22 mouse cellular contexts compared by ENCODE assay signal in genomic region chr3:95765534-95765933, GRCm38 (mm10). TPM values are rescaled to one million over a fixed set of nuclear protein-coding genes. Genes with fewer than 3 reads are reported as not detected.
DNase-seq lines count a peak whose midpoint lies in the region; ATAC-seq and TF ChIP-seq lines count a peak whose summit lies in the region.
"Had no signal": no experiment of that assay in that cellular context is flagged by ENCODE, and none has a peak within 500 bp of the region (broad histone marks: within the 10 kb centered on the region; RNA-seq: fewer than 3 reads in every experiment).

No protein-coding gene starts in this region.

- no peaks in the 10 kb centered on the region for H3K9me3 ChIP-seq in heart, embryonic 10.5 days
- H3K9me3 ChIP-seq in lung, postnatal 0 days (ENCODE audit: low read length), result no peaks in the 10 kb centered on the region
- H3K9me3 ChIP-seq in stomach, postnatal 0 days (ENCODE audit: control insufficient read depth, low read length), result no peaks in the 10 kb centered on the region
- H3K9me3 ChIP-seq in neural tube, embryonic 15.5 days (replicated peaks), result no peaks in the 10 kb centered on the region
- H3K9me3 ChIP-seq: embryonic facial prominence, embryonic 13.5 days; forebrain, embryonic 13.5 days; heart, embryonic 12.5 days; hindbrain, embryonic 12.5 days; midbrain, embryonic 13.5 days had no signal

- WGBS in heart, adult 2 months, result 79% methylated on average over 10 of the region's 10 CpGs
- WGBS in heart, embryonic 10.5 days, result 82% methylated on average over 10 of the region's 10 CpGs
- 87% methylated on average over 10 of the region's 10 CpGs for WGBS in lung, postnatal 0 days
- 89% methylated on average over 10 of the region's 10 CpGs for WGBS in bone marrow, adult 2 months
- WGBS in stomach, postnatal 0 days, result 86% methylated on average over 10 of the region's 10 CpGs
- WGBS in neural tube, embryonic 15.5 days, result 94% methylated on average over 10 of the region's 10 CpGs

- H3K79me2 ChIP-seq in heart, adult 2 months (replicated peaks; ENCODE audit: control insufficient read depth, insufficient read depth, low read length), result no peaks in the 10 kb centered on the region

- H3K36me3 ChIP-seq in heart, adult 2 months (ENCODE audit: control insufficient read depth, insufficient read depth, low read length), result no peaks in the 10 kb centered on the region
- peaks cover 56% of the 10 kb centered on the region for H3K36me3 ChIP-seq in heart, embryonic 10.5 days
- peaks cover 7% of the 10 kb centered on the region; the same call in 1 of the 2 replicates for H3K36me3 ChIP-seq in lung, postnatal 0 days (ENCODE audit: insufficient read depth, low read length)
- peaks cover 23% of the 10 kb centered on the region for H3K36me3 ChIP-seq in stomach, postnatal 0 days (ENCODE audit: control insufficient read depth, insufficient read depth, low read length)
- peaks cover 60% of the 10 kb centered on the region for H3K36me3 ChIP-seq in neural tube, embryonic 15.5 days

- H3K4me3 ChIP-seq in heart, adult 2 months, result no peak overlapping the region
- H3K4me3 ChIP-seq in heart, embryonic 10.5 days, result no peak overlapping the region
- H3K4me3 ChIP-seq in lung, postnatal 0 days (ENCODE audit: low read depth, low read length), result no peak overlapping the region
- H3K4me3 ChIP-seq in bone marrow, adult 2 months (replicated peaks; ENCODE audit: control insufficient read depth, low read depth, low read length), result no peak overlapping the region
- no peak overlapping the region for H3K4me3 ChIP-seq in stomach, postnatal 0 days (ENCODE audit: low read depth, low read length)
- H3K4me3 ChIP-seq in neural tube, embryonic 15.5 days (replicated peaks), result no peak overlapping the region
- H3K4me3 ChIP-seq: embryonic facial prominence, embryonic 13.5 days; forebrain, embryonic 13.5 days; heart, embryonic 12.5 days; hindbrain, embryonic 12.5 days; midbrain, embryonic 13.5 days had no signal

- ATAC-seq in lung, postnatal 0 days, result no peak
- 0 out of 2 replicates have a peak, but pooled peaks have one; percentile 19 for ATAC-seq in stomach, postnatal 0 days (ENCODE audit: low FRiP score, low TSS enrichment)
- ATAC-seq in neural tube, embryonic 15.5 days (ENCODE audit: low FRiP score), result no peak
- ATAC-seq: forebrain, embryonic 13.5 days; midbrain, embryonic 13.5 days; Patski had no signal

- TF ChIP-seq POLR2A in heart, adult 2 months (IDR thresholded peaks at IDR 0.05; ENCODE audit: insufficient read depth, low read depth, low read length), result no peak
- no peak for TF ChIP-seq POLR2A in bone marrow, adult 2 months (IDR thresholded peaks at IDR 0.05; ENCODE audit: borderline replicate concordance, control insufficient read depth, low read depth, low read length)

- no peak overlapping the region for H3K4me2 ChIP-seq in lung, postnatal 0 days (replicated peaks; ENCODE audit: low read depth, low read length)
- no peak overlapping the region for H3K4me2 ChIP-seq in stomach, postnatal 0 days (replicated peaks; ENCODE audit: low read depth)
- H3K4me2 ChIP-seq in neural tube, embryonic 15.5 days, result no peak overlapping the region
- H3K4me2 ChIP-seq: embryonic facial prominence, embryonic 13.5 days; forebrain, embryonic 13.5 days; heart, embryonic 12.5 days; hindbrain, embryonic 12.5 days; midbrain, embryonic 13.5 days had no signal

- no peak overlapping the region for H3K9ac ChIP-seq in heart, adult 2 months (ENCODE audit: low read depth, low read length)
- no peak overlapping the region for H3K9ac ChIP-seq in lung, postnatal 0 days (replicated peaks; ENCODE audit: low read depth)
- H3K9ac ChIP-seq in stomach, postnatal 0 days (ENCODE audit: low read length), result no peak overlapping the region
- no peak overlapping the region for H3K9ac ChIP-seq in neural tube, embryonic 15.5 days (replicated peaks)
- H3K9ac ChIP-seq: embryonic facial prominence, embryonic 13.5 days; forebrain, embryonic 13.5 days; heart, embryonic 12.5 days; hindbrain, embryonic 12.5 days; midbrain, embryonic 13.5 days had no signal

- peak; percentile 25 for TF ChIP-seq CTCF in heart, adult 2 months (IDR thresholded peaks at IDR 0.05)
- 0 out of 2 replicates have a peak, but pooled peaks have one; percentile 21 for TF ChIP-seq CTCF in lung, postnatal 0 days (IDR thresholded peaks at IDR 0.05)
- TF ChIP-seq CTCF in bone marrow, adult 2 months (IDR thresholded peaks at IDR 0.05; ENCODE audit: control insufficient read depth, insufficient read depth, low read length), result peak; percentile 22; the same call in 1 of the 2 replicates
- peak; percentile 16; the same call in 1 of the 2 replicates for TF ChIP-seq CTCF in stomach, postnatal 0 days (IDR thresholded peaks at IDR 0.05; ENCODE audit: low read depth)

- no peaks in the 10 kb centered on the region for H3K4me1 ChIP-seq in heart, adult 2 months (ENCODE audit: control insufficient read depth, insufficient read depth, low read length)
- peaks cover 10% of the 10 kb centered on the region for H3K4me1 ChIP-seq in heart, embryonic 10.5 days
- H3K4me1 ChIP-seq in lung, postnatal 0 days (ENCODE audit: insufficient read depth, low read depth, low read length), result no peaks in the 10 kb centered on the region
- H3K4me1 ChIP-seq in bone marrow, adult 2 months (ENCODE audit: control insufficient read depth, insufficient read depth, low read length), result no peaks in the 10 kb centered on the region
- H3K4me1 ChIP-seq in stomach, postnatal 0 days (replicated peaks; ENCODE audit: control insufficient read depth, insufficient read depth), result no peaks in the 10 kb centered on the region
- H3K4me1 ChIP-seq in neural tube, embryonic 15.5 days, result no peaks in the 10 kb centered on the region
- H3K4me1 ChIP-seq: embryonic facial prominence, embryonic 13.5 days; forebrain, embryonic 13.5 days; hindbrain, embryonic 12.5 days; midbrain, embryonic 13.5 days had no signal

- no peak for DNase-seq in heart, adult 2 months
- DNase-seq in heart, embryonic 10.5 days (ENCODE audit: low spot score), result no peak
- no peak for DNase-seq in lung, postnatal 0 days (ENCODE audit: low spot score)
- DNase-seq in lung, postnatal 36 days, result no peak
- DNase-seq in stomach, postnatal 0 days (ENCODE audit: low spot score), result no peak
- no peak for DNase-seq in frontal cortex, postnatal 10 days (ENCODE audit: low spot score in 2 of 2)
- DNase-seq: adrenal gland, adult 8-10 months; cerebellum, adult 18-20 months; cerebellum, postnatal 36 days; embryo, embryonic 11 days; kidney, adult 9 months; kidney, postnatal 14 days; lung, postnatal 10 days; thymus, postnatal 14 days had no signal

- no peaks in the 10 kb centered on the region for H3K27me3 ChIP-seq in heart, adult 2 months (ENCODE audit: control insufficient read depth, insufficient read depth, low read length)
- no peaks in the 10 kb centered on the region for H3K27me3 ChIP-seq in heart, embryonic 10.5 days (ENCODE audit: insufficient read depth, poor library complexity, severe bottlenecking)
- H3K27me3 ChIP-seq in lung, postnatal 0 days (replicated peaks; ENCODE audit: insufficient read depth, low read length), result no peaks in the 10 kb centered on the region
- H3K27me3 ChIP-seq in stomach, postnatal 0 days (ENCODE audit: control insufficient read depth, insufficient read depth, low read length), result no peaks in the 10 kb centered on the region
- H3K27me3 ChIP-seq in neural tube, embryonic 15.5 days (replicated peaks), result no peaks in the 10 kb centered on the region
- H3K27me3 ChIP-seq: embryonic facial prominence, embryonic 13.5 days; forebrain, embryonic 13.5 days; heart, embryonic 12.5 days; hindbrain, embryonic 12.5 days; midbrain, embryonic 13.5 days; Patski had no signal

- no peak for TF ChIP-seq EP300 in heart, adult 2 months (IDR thresholded peaks at IDR 0.05; ENCODE audit: insufficient read depth, low read depth, low read length)
- no peak for TF ChIP-seq EP300 in lung, postnatal 0 days (IDR thresholded peaks at IDR 0.05)
- no peak for TF ChIP-seq EP300 in stomach, postnatal 0 days (optimal IDR thresholded peaks at IDR 0.05)

- intact Hi-C loops in heart, adult 2 months (cut with DNase I), result no loop called here

- H3K27ac ChIP-seq in heart, adult 2 months, result no peak overlapping the region
- H3K27ac ChIP-seq in heart, embryonic 10.5 days, result no peak overlapping the region
- H3K27ac ChIP-seq in lung, postnatal 0 days (ENCODE audit: low read length), result no peak overlapping the region
- no peak overlapping the region for H3K27ac ChIP-seq in bone marrow, adult 2 months (ENCODE audit: control insufficient read depth, insufficient read depth, low read depth, low read length, poor library complexity)
- no peak overlapping the region for H3K27ac ChIP-seq in stomach, postnatal 0 days (replicated peaks)
- no peak overlapping the region for H3K27ac ChIP-seq in neural tube, embryonic 15.5 days (replicated peaks)
- H3K27ac ChIP-seq: embryonic facial prominence, embryonic 13.5 days; forebrain, embryonic 13.5 days; hindbrain, embryonic 12.5 days; midbrain, embryonic 13.5 days had no signal

RNA-seq across cellular contexts. Expression of gene Tars2, which starts 5.5 kb away (rescaled TPM):
- total RNA-seq in heart, adult 2 months (2021), result 10 to 100 TPM; 42.1 to 45.3 TPM
- 31.3 and 54.4 TPM in 2 replicates for polyA plus RNA-seq in heart, adult 2 months (2012; rRNA removed)
- 61.9 and 62.6 TPM in 2 replicates for polyA plus RNA-seq in heart, embryonic 10.5 days (2016; fragmentation: Nextera tagmentation; extraction: Ambion mirVana)
- 18.5 and 19.3 TPM in 2 replicates for polyA plus RNA-seq in lung, postnatal 0 days (2015; fragmentation: Nextera tagmentation; extraction: Ambion mirVana)
- 28.7 and 65.2 TPM in 2 replicates for polyA plus RNA-seq in bone marrow, adult 2 months (2011; ENCODE audit: insufficient read depth, insufficient read length, low replicate concordance, missing spikeins)
- 22.4 and 24.4 TPM in 2 replicates for polyA plus RNA-seq in stomach, postnatal 0 days (2015; fragmentation: Nextera tagmentation; extraction: Ambion mirVana)
- 49.4 and 52.7 TPM in 2 replicates for polyA plus RNA-seq in neural tube, embryonic 15.5 days (2015; fragmentation: Nextera tagmentation; extraction: Ambion mirVana)

RNA-seq across cellular contexts. Expression of gene Ecm1, which starts 26.2 kb away (rescaled TPM):
- total RNA-seq in heart, adult 2 months (2021), result 10 to 100 TPM; 54.4 to 61.9 TPM
- polyA plus RNA-seq in heart, adult 2 months (2012; rRNA removed), result 173 and 200 TPM in 2 replicates
- polyA plus RNA-seq in heart, embryonic 10.5 days (2016; fragmentation: Nextera tagmentation; extraction: Ambion mirVana), result 76.8 and 109 TPM in 2 replicates
- 94.3 and 107 TPM in 2 replicates for polyA plus RNA-seq in lung, postnatal 0 days (2015; fragmentation: Nextera tagmentation; extraction: Ambion mirVana)
- 26.4 and 38.2 TPM in 2 replicates for polyA plus RNA-seq in bone marrow, adult 2 months (2011; ENCODE audit: insufficient read depth, insufficient read length, low replicate concordance, missing spikeins)
- polyA plus RNA-seq in stomach, postnatal 0 days (2015; fragmentation: Nextera tagmentation; extraction: Ambion mirVana), result 254 and 328 TPM in 2 replicates
- 11.6 and 11.8 TPM in 2 replicates for polyA plus RNA-seq in neural tube, embryonic 15.5 days (2015; fragmentation: Nextera tagmentation; extraction: Ambion mirVana)

RNA-seq across cellular contexts. Expression of gene Rprd2, which starts 53.1 kb away (rescaled TPM):
- 10 to 100 TPM; 35.5 to 47.7 TPM for total RNA-seq in heart, adult 2 months (2021)
- 12.1 and 13.9 TPM in 2 replicates for polyA plus RNA-seq in heart, adult 2 months (2012; rRNA removed)
- polyA plus RNA-seq in heart, embryonic 10.5 days (2016; fragmentation: Nextera tagmentation; extraction: Ambion mirVana), result 22.7 and 23.5 TPM in 2 replicates
- 12.9 and 14.0 TPM in 2 replicates for polyA plus RNA-seq in lung, postnatal 0 days (2015; fragmentation: Nextera tagmentation; extraction: Ambion mirVana)
- 5.7 and 16.4 TPM in 2 replicates for polyA plus RNA-seq in bone marrow, adult 2 months (2011; ENCODE audit: insufficient read depth, insufficient read length, low replicate concordance, missing spikeins)
- polyA plus RNA-seq in stomach, postnatal 0 days (2015; fragmentation: Nextera tagmentation; extraction: Ambion mirVana), result 11.1 and 12.0 TPM in 2 replicates
- polyA plus RNA-seq in neural tube, embryonic 15.5 days (2015; fragmentation: Nextera tagmentation; extraction: Ambion mirVana), result 20.3 and 22.3 TPM in 2 replicates
